Mouse (Mus musculus): ENCODE results near the gene Casz1. TPM values are rescaled to one million over a fixed set of nuclear protein-coding genes. Genes with fewer than 3 reads are reported as not detected.

Casz1 gene
- total and polyA plus RNA-seq, 3 experiments: 21.2 to 47.0 (median 42.5) TPM

- no peak overlapping the region for H3K4me3 ChIP-seq
- DNase-seq: no peak
- peaks cover 30% of the 10 kb centered on the region for H3K4me1 ChIP-seq (ENCODE audit: control insufficient read depth, insufficient read depth, low read length)
- no peaks in the 10 kb centered on the region for H3K79me2 ChIP-seq (replicated peaks; ENCODE audit: control insufficient read depth, insufficient read depth, low read length)
- 76% methylated on average over 9 of the region's 9 CpGs for WGBS
- no peak overlapping the region for H3K27ac ChIP-seq
- no peak overlapping the region for H3K9ac ChIP-seq (ENCODE audit: low read depth, low read length)
- intact Hi-C loops (cut with DNase I): loop anchor here (5.0 kb wide), 1 partner anchor 76 kb away; no protein-coding TSS in a partner anchor
- no peaks in the 10 kb centered on the region for H3K27me3 ChIP-seq (ENCODE audit: control insufficient read depth, insufficient read depth, low read length)
- no peak for TF ChIP-seq CTCF (IDR thresholded peaks at IDR 0.05)
- no peak for TF ChIP-seq POLR2A (IDR thresholded peaks at IDR 0.05; ENCODE audit: insufficient read depth, low read depth, low read length)
- no peak for TF ChIP-seq EP300 (IDR thresholded peaks at IDR 0.05; ENCODE audit: insufficient read depth, low read depth, low read length)
- no peaks in the 10 kb centered on the region; the same call in 1 of the 2 replicates for H3K36me3 ChIP-seq (ENCODE audit: control insufficient read depth, insufficient read depth, low read length)
Measured at GRCm38 (mm10) chr4:148876166-148876565, 71.9 kb downstream of the Casz1 start.

- Histone ChIP-seq H3K36me3 (ENCODE audit: control insufficient read depth, insufficient read depth, low read length) (no peaks in the 10 kb centered on the region; the same call in 1 of the 2 replicates), H3K4me1 (ENCODE audit: control insufficient read depth, insufficient read depth, low read length) (peaks cover 34% of the 10 kb centered on the region)
- WGBS: 64% methylated on average over 8 of the region's 8 CpGs
Measured at GRCm38 (mm10) chr4:148876867-148877266, 72.6 kb downstream of the Casz1 start.

GRCm38 (mm10) chr4:148878192-148878983, 74.2 kb downstream of the Casz1 start:
- no peak for TF ChIP-seq EP300 (IDR thresholded peaks at IDR 0.05; ENCODE audit: insufficient read depth, low read depth, low read length)
- peak; percentile 48 for TF ChIP-seq CTCF (IDR thresholded peaks at IDR 0.05)
- TF ChIP-seq POLR2A (IDR thresholded peaks at IDR 0.05; ENCODE audit: insufficient read depth, low read depth, low read length): 0 out of 2 replicates have a peak, but pooled peaks have one; percentile 40
- no peaks in the 10 kb centered on the region for H3K27me3 ChIP-seq (ENCODE audit: control insufficient read depth, insufficient read depth, low read length)
- H3K79me2 ChIP-seq (replicated peaks; ENCODE audit: control insufficient read depth, insufficient read depth, low read length): no peaks in the 10 kb centered on the region
- no peaks in the 10 kb centered on the region; the same call in 1 of the 2 replicates for H3K36me3 ChIP-seq (ENCODE audit: control insufficient read depth, insufficient read depth, low read length)
- H3K4me1 ChIP-seq (ENCODE audit: control insufficient read depth, insufficient read depth, low read length): peaks cover 34% of the 10 kb centered on the region
- peak in 1 of 2 experiments; percentile 64 for DNase-seq
- intact Hi-C loops (cut with DNase I): loop anchor here (2.0 to 5.0 kb wide), 3 partner anchors 42 to 74 kb away; partner anchors contain the start of gene Casz1
- peak overlapping the region; percentile 78 for H3K27ac ChIP-seq
- WGBS: 35% methylated on average over 11 of the region's 11 CpGs
- H3K9ac ChIP-seq (ENCODE audit: low read depth, low read length): peak overlapping the region; percentile 28; the same call in 1 of the 2 replicates
- H3K4me3 ChIP-seq: no peak overlapping the region

More at GRCm38 (mm10) chr4:148876867-148877266, 72.6 kb downstream of the Casz1 start:
- intact Hi-C loops (cut with DNase I): loop anchor here (5.0 kb wide), 1 partner anchor 75 kb away; no protein-coding TSS in a partner anchor
- no peak for DNase-seq
- Histone ChIP-seq H3K27ac (peak overlapping the region; percentile 36), H3K27me3 (ENCODE audit: control insufficient read depth, insufficient read depth, low read length) (no peaks in the 10 kb centered on the region), H3K4me3 (no peak overlapping the region), H3K79me2 (replicated peaks; ENCODE audit: control insufficient read depth, insufficient read depth, low read length) (no peaks in the 10 kb centered on the region), H3K9ac (ENCODE audit: low read depth, low read length) (no peak overlapping the region)
- TF ChIP-seq EP300 (IDR thresholded peaks at IDR 0.05; ENCODE audit: insufficient read depth, low read depth, low read length) (no peak), POLR2A (IDR thresholded peaks at IDR 0.05; ENCODE audit: insufficient read depth, low read depth, low read length) (no peak), CTCF (IDR thresholded peaks at IDR 0.05) (no peak)

GRCm38 (mm10) chr4:148878984-148879610, 74.9 kb downstream of the Casz1 start:
- Histone ChIP-seq H3K27me3 (ENCODE audit: control insufficient read depth, insufficient read depth, low read length) (no peaks in the 10 kb centered on the region), H3K9ac (ENCODE audit: low read depth, low read length) (no peak overlapping the region), H3K27ac (peak overlapping the region; percentile 78), H3K4me3 (no peak overlapping the region), H3K4me1 (ENCODE audit: control insufficient read depth, insufficient read depth, low read length) (peaks cover 31% of the 10 kb centered on the region), H3K36me3 (ENCODE audit: control insufficient read depth, insufficient read depth, low read length) (no peaks in the 10 kb centered on the region; the same call in 1 of the 2 replicates), H3K79me2 (replicated peaks; ENCODE audit: control insufficient read depth, insufficient read depth, low read length) (no peaks in the 10 kb centered on the region)
- WGBS: 15% methylated on average over 11 of the region's 11 CpGs
- TF ChIP-seq EP300 (IDR thresholded peaks at IDR 0.05; ENCODE audit: insufficient read depth, low read depth, low read length) (peak; percentile 95), CTCF (IDR thresholded peaks at IDR 0.05) (no peak), POLR2A (IDR thresholded peaks at IDR 0.05; ENCODE audit: insufficient read depth, low read depth, low read length) (no peak)
- peak; percentile 73 to 79 for DNase-seq
- intact Hi-C loops (cut with DNase I): loop anchor here (2.0 to 5.0 kb wide), 3 partner anchors 42 to 74 kb away; partner anchors contain the start of gene Casz1

GRCm38 (mm10) chr4:148879631-148880030, 75.4 kb downstream of the Casz1 start:
- no peak for DNase-seq
- peak overlapping the region; percentile 78 for H3K27ac ChIP-seq
- no peak overlapping the region for H3K9ac ChIP-seq (ENCODE audit: low read depth, low read length)
- intact Hi-C loops (cut with DNase I): loop anchor here (2.0 to 5.0 kb wide), 3 partner anchors 43 to 75 kb away; partner anchors contain the start of gene Casz1
- no peaks in the 10 kb centered on the region for H3K79me2 ChIP-seq (replicated peaks; ENCODE audit: control insufficient read depth, insufficient read depth, low read length)
- no peaks in the 10 kb centered on the region for H3K27me3 ChIP-seq (ENCODE audit: control insufficient read depth, insufficient read depth, low read length)
- no peaks in the 10 kb centered on the region; the same call in 1 of the 2 replicates for H3K36me3 ChIP-seq (ENCODE audit: control insufficient read depth, insufficient read depth, low read length)
- TF ChIP-seq POLR2A (IDR thresholded peaks at IDR 0.05; ENCODE audit: insufficient read depth, low read depth, low read length) (no peak), EP300 (IDR thresholded peaks at IDR 0.05; ENCODE audit: insufficient read depth, low read depth, low read length) (no peak)
- peaks cover 32% of the 10 kb centered on the region for H3K4me1 ChIP-seq (ENCODE audit: control insufficient read depth, insufficient read depth, low read length)
- 51% methylated on average over 3 of the region's 3 CpGs for WGBS
- no peak overlapping the region for H3K4me3 ChIP-seq

All from heart, adult 2 months (tissue).